Mouse (Mus musculus) neural tube, embryonic 12.5 days (tissue): ENCODE data around the gene Ppp1cc. TPM values are rescaled to one million over a fixed set of nuclear protein-coding genes. Genes with fewer than 3 reads are reported as not detected.

Source experiments
- ATAC-seq: fragments of 200-750 bp; cut with Nextera tagmentation; 2 replicates; pipeline ENCODE4 v1.8.0; 2017; ENCODE audit warnings: low read depth, mild to moderate bottlenecking, moderate TSS enrichment, moderate library complexity; ENCODE audit not compliant: low FRiP score
- H3K27ac ChIP-seq: fragments of 300-500 bp; sonication (generic); 2 replicates; pipeline ENCODE4 v1.5.1; 2016
- H3K27me3 ChIP-seq: fragments of 300-500 bp; sonication (generic); replicated peaks from 2 replicates; pipeline ENCODE4 v1.6.1; 2016; ENCODE audit warnings: mild to moderate bottlenecking
- H3K36me3 ChIP-seq: fragments of 300-500 bp; sonication (generic); 2 replicates; pipeline ENCODE4 v1.6.1; 2016; ENCODE audit warnings: mild to moderate bottlenecking
- H3K4me1 ChIP-seq: fragments of 300-500 bp; sonication (generic); 2 replicates; pipeline ENCODE4 v1.6.1; 2016
- H3K4me2 ChIP-seq: fragments of 300-500 bp; sonication (generic); replicated peaks from 2 replicates; pipeline ENCODE4 v1.6.1; 2016; ENCODE audit warnings: mild to moderate bottlenecking
- H3K4me3 ChIP-seq: fragments of 300-500 bp; sonication (generic); 2 replicates; pipeline ENCODE4 v1.5.1; 2016
- H3K9ac ChIP-seq: fragments of 300-500 bp; sonication (generic); 2 replicates; pipeline ENCODE4 v1.6.1; 2016; ENCODE audit warnings: mild to moderate bottlenecking
- H3K9me3 ChIP-seq: fragments of 300-500 bp; sonication (generic); 2 replicates; pipeline ENCODE4 v1.6.1; 2016; ENCODE audit warnings: mild to moderate bottlenecking
- WGBS: fragments of 180-500 bp; shearing (Covaris S2); methylation state at CpG from one replicate; pipeline ENCODE4 v1.1.7; 2016; 5-methylcytosine and 5-hydroxymethylcytosine counted together
- polyA plus RNA-seq: library from polyadenylated mRNA; unstranded; fragments of >200 nt; fragmentation: Nextera tagmentation; extraction: Ambion mirVana; gene quantifications from 2 replicates; pipeline ENCODE4 v1.2.1, GENCODE M21; 2016

Ppp1cc gene
- polyA plus RNA-seq, result 306 and 318 TPM in 2 replicates

GRCm38 (mm10) chr5:122157827-122158381 lies at the start of gene Ppp1cc:
Ppp1cc (plus strand) TSS chr5:122158278.
- under 1% methylated on average over 47 of the region's 54 CpGs for WGBS
- Histone ChIP-seq H3K4me1 (peaks cover 46% of the 10 kb centered on the region), H3K9me3 (no peaks in the 10 kb centered on the region)

GRCm38 (mm10) chr5:122109325-122110060 lies 48.6 kb upstream of the Ppp1cc start:
- H3K27me3 ChIP-seq, result no peaks in the 10 kb centered on the region
- H3K27ac ChIP-seq, result no peak overlapping the region
- WGBS, result 49% methylated on average over 16 of the region's 16 CpGs
- no peak for ATAC-seq
- H3K9me3 ChIP-seq, result no peaks in the 10 kb centered on the region
- no peaks in the 10 kb centered on the region for H3K36me3 ChIP-seq
- no peaks in the 10 kb centered on the region; the same call in 1 of the 2 replicates for H3K4me1 ChIP-seq
- no peak overlapping the region for H3K9ac ChIP-seq
- H3K4me3 ChIP-seq, result no peak overlapping the region
- no peak overlapping the region for H3K4me2 ChIP-seq

More at GRCm38 (mm10) chr5:122157827-122158381, at the start of gene Ppp1cc:
- H3K4me2 ChIP-seq, result peak within 1 kb of the TSS; percentile 85
- H3K4me3 ChIP-seq, result peak within 1 kb of the TSS; percentile 93
- no peaks in the 10 kb centered on the region for H3K27me3 ChIP-seq
- peak; percentile 90 for ATAC-seq
- H3K36me3 ChIP-seq, result peaks cover 15% of the 10 kb centered on the region; the same call in 1 of the 2 replicates
- peak within 1 kb of the TSS; percentile 46 for H3K27ac ChIP-seq
- peak within 1 kb of the TSS; percentile 97 for H3K9ac ChIP-seq

GRCm38 (mm10) chr5:122110625-122111024 lies 47.5 kb upstream of the Ppp1cc start:
- WGBS, result 91% methylated on average over 13 of the region's 13 CpGs
- no peak for ATAC-seq
- Histone ChIP-seq H3K4me3 (no peak overlapping the region), H3K27ac (no peak overlapping the region), H3K9me3 (no peaks in the 10 kb centered on the region), H3K4me2 (no peak overlapping the region), H3K9ac (no peak overlapping the region), H3K36me3 (no peaks in the 10 kb centered on the region), H3K27me3 (no peaks in the 10 kb centered on the region), H3K4me1 (no peaks in the 10 kb centered on the region; the same call in 1 of the 2 replicates)

GRCm38 (mm10) chr5:122111091-122111932 lies 46.8 kb upstream of the Ppp1cc start:
- WGBS, result 66% methylated on average over 26 of the region's 26 CpGs
- H3K9ac ChIP-seq, result no peak overlapping the region
- no peak overlapping the region for H3K4me2 ChIP-seq
- H3K36me3 ChIP-seq, result no peaks in the 10 kb centered on the region
- no peaks in the 10 kb centered on the region; the same call in 1 of the 2 replicates for H3K4me1 ChIP-seq
- no peak overlapping the region for H3K27ac ChIP-seq
- H3K27me3 ChIP-seq, result no peaks in the 10 kb centered on the region
- no peak for ATAC-seq
- H3K4me3 ChIP-seq, result no peak overlapping the region
- no peaks in the 10 kb centered on the region for H3K9me3 ChIP-seq

- H3K4me2 ChIP-seq, result no peak overlapping the region
- H3K9me3 ChIP-seq, result no peaks in the 10 kb centered on the region
- no peaks in the 10 kb centered on the region for H3K36me3 ChIP-seq
- H3K4me1 ChIP-seq, result no peaks in the 10 kb centered on the region; the same call in 1 of the 2 replicates
- no peak overlapping the region for H3K27ac ChIP-seq
- WGBS, result 51% methylated on average over 4 of the region's 4 CpGs
- H3K27me3 ChIP-seq, result no peaks in the 10 kb centered on the region
- ATAC-seq, result no peak
- H3K9ac ChIP-seq, result no peak overlapping the region
- H3K4me3 ChIP-seq, result no peak overlapping the region
Observed at GRCm38 (mm10) chr5:122111933-122112248, 46.2 kb upstream of the Ppp1cc start.

GRCm38 (mm10) chr5:122113450-122113849 lies 44.6 kb upstream of the Ppp1cc start:
- H3K4me1 ChIP-seq, result no peaks in the 10 kb centered on the region; the same call in 1 of the 2 replicates
- 80% methylated on average over 7 of the region's 7 CpGs for WGBS

GRCm38 (mm10) chr5:122114176-122114575 lies 43.9 kb upstream of the Ppp1cc start:
- Histone ChIP-seq H3K27me3 (no peaks in the 10 kb centered on the region), H3K4me2 (no peak overlapping the region), H3K36me3 (no peaks in the 10 kb centered on the region), H3K9ac (no peak overlapping the region), H3K4me1 (no peaks in the 10 kb centered on the region; the same call in 1 of the 2 replicates), H3K4me3 (no peak overlapping the region), H3K27ac (no peak overlapping the region), H3K9me3 (no peaks in the 10 kb centered on the region)
- WGBS, result 3% methylated on average over 2 of the region's 2 CpGs
- ATAC-seq, result no peak

More at GRCm38 (mm10) chr5:122113450-122113849, 44.6 kb upstream of the Ppp1cc start:
- H3K36me3 ChIP-seq, result no peaks in the 10 kb centered on the region
- no peak overlapping the region for H3K9ac ChIP-seq
- no peaks in the 10 kb centered on the region for H3K9me3 ChIP-seq
- no peak overlapping the region for H3K4me2 ChIP-seq
- H3K27me3 ChIP-seq, result no peaks in the 10 kb centered on the region
- ATAC-seq, result no peak
- H3K27ac ChIP-seq, result no peak overlapping the region
- H3K4me3 ChIP-seq, result no peak overlapping the region

GRCm38 (mm10) chr5:122115266-122115763 lies 42.8 kb upstream of the Ppp1cc start:
- Histone ChIP-seq H3K9me3 (no peaks in the 10 kb centered on the region), H3K36me3 (no peaks in the 10 kb centered on the region), H3K27ac (no peak overlapping the region), H3K4me3 (no peak overlapping the region), H3K4me2 (no peak overlapping the region), H3K27me3 (no peaks in the 10 kb centered on the region), H3K4me1 (no peaks in the 10 kb centered on the region; the same call in 1 of the 2 replicates), H3K9ac (no peak overlapping the region)
- ATAC-seq, result no peak
- WGBS, result 97% methylated on average over 9 of the region's 9 CpGs

- H3K4me1 ChIP-seq, result no peaks in the 10 kb centered on the region; the same call in 1 of the 2 replicates
- no peak overlapping the region for H3K4me2 ChIP-seq
- H3K9me3 ChIP-seq, result no peaks in the 10 kb centered on the region
- H3K4me3 ChIP-seq, result no peak overlapping the region
- no peaks in the 10 kb centered on the region for H3K36me3 ChIP-seq
- H3K27me3 ChIP-seq, result no peaks in the 10 kb centered on the region
- ATAC-seq, result no peak
- H3K9ac ChIP-seq, result no peak overlapping the region
- WGBS, result 87% methylated on average over 6 of the region's 6 CpGs
- no peak overlapping the region for H3K27ac ChIP-seq
Observed at GRCm38 (mm10) chr5:122116243-122116642, 41.8 kb upstream of the Ppp1cc start.

GRCm38 (mm10) chr5:122125211-122125760 lies 32.8 kb upstream of the Ppp1cc start:
- WGBS, result 74% methylated on average over 8 of the region's 8 CpGs
- no peak overlapping the region for H3K4me3 ChIP-seq
- H3K9ac ChIP-seq, result no peak overlapping the region
- no peak overlapping the region for H3K4me2 ChIP-seq
- H3K36me3 ChIP-seq, result no peaks in the 10 kb centered on the region
- 0 out of 2 replicates have a peak, but pooled peaks cover 3% of the 10 kb centered on the region for H3K4me1 ChIP-seq
- H3K9me3 ChIP-seq, result no peaks in the 10 kb centered on the region
- ATAC-seq, result no peak
- H3K27me3 ChIP-seq, result 0 out of 2 replicates have a peak, but pooled peaks cover 2% of the 10 kb centered on the region
- no peak overlapping the region for H3K27ac ChIP-seq

GRCm38 (mm10) chr5:122129068-122129655 lies 28.9 kb upstream of the Ppp1cc start:
- no peaks in the 10 kb centered on the region for H3K36me3 ChIP-seq
- H3K4me2 ChIP-seq, result no peak overlapping the region
- 37% methylated on average over 16 of the region's 16 CpGs for WGBS
- no peak overlapping the region for H3K9ac ChIP-seq
- ATAC-seq, result no peak
- no peak overlapping the region for H3K4me3 ChIP-seq
- H3K27me3 ChIP-seq, result peaks cover 2% of the 10 kb centered on the region; the same call in 1 of the 2 replicates
- H3K9me3 ChIP-seq, result no peaks in the 10 kb centered on the region
- H3K27ac ChIP-seq, result no peak overlapping the region
- H3K4me1 ChIP-seq, result peaks cover 16% of the 10 kb centered on the region
